Comparison of ENCODE assay signal across 10 mouse cellular contexts in the genomic region with DNA sequence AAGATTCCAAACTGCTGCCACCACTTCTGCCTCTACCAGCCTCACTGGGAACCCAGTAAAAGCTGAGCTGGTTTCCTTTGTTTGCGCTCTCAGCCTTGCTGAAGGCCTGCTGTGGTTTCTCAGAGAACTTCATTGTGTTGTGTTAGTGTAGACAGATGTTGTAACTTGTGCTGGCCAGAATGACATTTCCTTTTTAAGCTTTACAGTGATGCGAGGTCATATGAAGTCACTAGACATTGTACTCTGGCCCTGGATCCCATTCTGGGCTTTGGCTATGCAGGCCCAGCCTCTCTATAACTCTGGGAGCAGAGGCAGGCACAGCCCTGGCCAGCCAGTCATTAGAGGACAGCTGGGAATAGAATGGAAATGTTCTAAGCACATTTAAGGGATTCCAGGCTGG.
DNase-seq lines count a peak whose midpoint lies in the region; ATAC-seq lines count a peak whose summit lies in the region.
"Had no signal": no experiment of that assay in that cellular context is flagged by ENCODE, and none has a peak within 500 bp of the region (broad histone marks: within the 10 kb centered on the region; RNA-seq: fewer than 3 reads in every experiment).

No protein-coding gene starts in this region.

- no peak for ATAC-seq in kidney, embryonic 15.5 days (replicated peaks; ENCODE audit: low FRiP score)
- no peak for ATAC-seq in embryonic facial prominence, embryonic 13.5 days (ENCODE audit: insufficient number of reproducible peaks, insufficient read depth, low FRiP score, low TSS enrichment, low read depth)
- ATAC-seq in heart, embryonic 12.5 days (ENCODE audit: insufficient number of reproducible peaks, low FRiP score): no peak; the same call in 1 of the 2 replicates
- 0 out of 2 replicates have a peak, but pooled peaks have one; percentile 28 for ATAC-seq in liver, embryonic 15.5 days (ENCODE audit: insufficient read depth)

- H3K27me3 ChIP-seq in kidney, embryonic 15.5 days: no peaks in the 10 kb centered on the region
- H3K27me3 ChIP-seq in embryonic facial prominence, embryonic 13.5 days: no peaks in the 10 kb centered on the region
- H3K27me3 ChIP-seq in heart, embryonic 12.5 days (replicated peaks): no peaks in the 10 kb centered on the region
- H3K27me3 ChIP-seq in liver, embryonic 15.5 days: no peaks in the 10 kb centered on the region

- DNase-seq in kidney, postnatal 4 days: no peak
- no peak for DNase-seq in left cerebral cortex, postnatal 4 days
- DNase-seq in ovary, postnatal 14 days (ENCODE audit: low spot score): no peak
- DNase-seq in retina, postnatal 1 day: no peak
- DNase-seq: cerebellum, adult 9-11 months; thymus, adult 2 months had no signal

- 78% methylated on average over 2 of the region's 2 CpGs for WGBS in kidney, embryonic 15.5 days
- WGBS in embryonic facial prominence, embryonic 13.5 days: 73% methylated on average over 2 of the region's 2 CpGs
- 51% methylated on average over 2 of the region's 2 CpGs for WGBS in heart, embryonic 12.5 days
- WGBS in liver, embryonic 15.5 days (ENCODE audit: insufficient replicate concordance): 61% methylated on average over 2 of the region's 2 CpGs

- H3K4me1 ChIP-seq in kidney, embryonic 15.5 days: peaks cover 19% of the 10 kb centered on the region
- peaks cover 24% of the 10 kb centered on the region for H3K4me1 ChIP-seq in embryonic facial prominence, embryonic 13.5 days
- peaks cover 44% of the 10 kb centered on the region for H3K4me1 ChIP-seq in heart, embryonic 12.5 days (replicated peaks)
- peaks cover 17% of the 10 kb centered on the region for H3K4me1 ChIP-seq in liver, embryonic 15.5 days (replicated peaks)

- H3K9me3 ChIP-seq in kidney, embryonic 15.5 days (replicated peaks): no peaks in the 10 kb centered on the region
- no peaks in the 10 kb centered on the region for H3K9me3 ChIP-seq in embryonic facial prominence, embryonic 13.5 days
- no peaks in the 10 kb centered on the region for H3K9me3 ChIP-seq in heart, embryonic 12.5 days (replicated peaks)
- H3K9me3 ChIP-seq in liver, embryonic 15.5 days (replicated peaks): no peaks in the 10 kb centered on the region

- H3K27ac ChIP-seq in kidney, embryonic 15.5 days: peak overlapping the region; percentile 68
- H3K27ac ChIP-seq in embryonic facial prominence, embryonic 13.5 days: 0 out of 2 replicates have a peak overlapping the region, but pooled peaks have one; percentile 78
- H3K27ac ChIP-seq in heart, embryonic 12.5 days (ENCODE audit: poor library complexity, severe bottlenecking): peak overlapping the region; percentile 82
- H3K27ac ChIP-seq in liver, embryonic 15.5 days (replicated peaks): no peak overlapping the region

- H3K4me3 ChIP-seq in kidney, embryonic 15.5 days (replicated peaks): no peak overlapping the region
- no peak overlapping the region for H3K4me3 ChIP-seq in embryonic facial prominence, embryonic 13.5 days
- H3K4me3 ChIP-seq in heart, embryonic 12.5 days: no peak overlapping the region
- no peak overlapping the region for H3K4me3 ChIP-seq in liver, embryonic 15.5 days (replicated peaks)

- no peak overlapping the region for H3K9ac ChIP-seq in kidney, embryonic 15.5 days
- H3K9ac ChIP-seq in embryonic facial prominence, embryonic 13.5 days: no peak overlapping the region
- H3K9ac ChIP-seq in heart, embryonic 12.5 days: 0 out of 2 replicates have a peak overlapping the region, but pooled peaks have one; percentile 7
- no peak overlapping the region for H3K9ac ChIP-seq in liver, embryonic 15.5 days

- intact Hi-C loops in left cerebral cortex, postnatal 4 days (cut with DNase I): no loop called here

- H3K36me3 ChIP-seq in kidney, embryonic 15.5 days: 0 out of 2 replicates have a peak, but pooled peaks cover 5% of the 10 kb centered on the region
- H3K36me3 ChIP-seq in embryonic facial prominence, embryonic 13.5 days: 0 out of 2 replicates have a peak, but pooled peaks cover 5% of the 10 kb centered on the region
- H3K36me3 ChIP-seq in heart, embryonic 12.5 days: no peaks in the 10 kb centered on the region
- peaks cover 23% of the 10 kb centered on the region; the same call in 1 of the 2 replicates for H3K36me3 ChIP-seq in liver, embryonic 15.5 days (replicated peaks)

- no peak overlapping the region for H3K4me2 ChIP-seq in kidney, embryonic 15.5 days
- no peak overlapping the region for H3K4me2 ChIP-seq in embryonic facial prominence, embryonic 13.5 days
- H3K4me2 ChIP-seq in heart, embryonic 12.5 days: no peak overlapping the region
- no peak overlapping the region for H3K4me2 ChIP-seq in liver, embryonic 15.5 days
